Mouse (Mus musculus) intestine, embryonic 15.5 days (tissue): Measurements from ENCODE around the gene Gm28035. TPM values are rescaled to one million over a fixed set of nuclear protein-coding genes. Genes with fewer than 3 reads are reported as not detected.

Experiments used
- ATAC-seq: fragments of 200-750 bp; cut with Nextera tagmentation; 2 replicates; pipeline ENCODE4 v1.8.0; 2017; ENCODE audit warnings: moderate TSS enrichment, moderate library complexity
- H3K27ac ChIP-seq: fragments of 300-500 bp; sonication (generic); 2 replicates; pipeline ENCODE4 v1.5.1; 2015; ENCODE audit warnings: mild to moderate bottlenecking, inconsistent platforms
- H3K27me3 ChIP-seq: fragments of 300-500 bp; sonication (generic); replicated peaks from 2 replicates; pipeline ENCODE4 v1.6.1; 2015; ENCODE audit warnings: inconsistent platforms
- H3K36me3 ChIP-seq: fragments of 300-500 bp; sonication (generic); 2 replicates; pipeline ENCODE4 v1.6.1; 2015; ENCODE audit warnings: inconsistent platforms
- H3K4me1 ChIP-seq: fragments of 300-500 bp; sonication (generic); replicated peaks from 2 replicates; pipeline ENCODE4 v1.6.1; 2015; ENCODE audit warnings: inconsistent platforms
- H3K4me2 ChIP-seq: fragments of 300-500 bp; sonication (generic); replicated peaks from 2 replicates; pipeline ENCODE4 v1.6.1; 2015; ENCODE audit warnings: mild to moderate bottlenecking, inconsistent platforms
- H3K4me3 ChIP-seq: fragments of 300-500 bp; sonication (generic); replicated peaks from 2 replicates; pipeline ENCODE4 v1.5.1; 2015; ENCODE audit warnings: inconsistent platforms
- H3K9ac ChIP-seq: fragments of 300-500 bp; sonication (generic); 2 replicates; pipeline ENCODE4 v1.6.1; 2015; ENCODE audit warnings: inconsistent platforms
- H3K9me3 ChIP-seq: fragments of 300-500 bp; sonication (generic); 2 replicates; pipeline ENCODE4 v1.6.1; 2016; ENCODE audit warnings: inconsistent platforms
- WGBS: fragments of 180-500 bp; shearing (Covaris S2); methylation state at CpG from one replicate; pipeline ENCODE4 v1.1.7; 2015; 5-methylcytosine and 5-hydroxymethylcytosine counted together
- polyA plus RNA-seq: library from polyadenylated mRNA; unstranded; fragments of >200 nt; fragmentation: Nextera tagmentation; extraction: Ambion mirVana; gene quantifications from 2 replicates; pipeline ENCODE4 v1.2.1, GENCODE M21; 2015

Gene Gm28035
- 0.21 and 0.29 TPM in 2 replicates for polyA plus RNA-seq

GRCm38 (mm10) chr2:30240267-30240666 lies at the start of gene Gm28035:
Gene Gm28035 (plus strand): TSS chr2:30240567.
- Histone ChIP-seq H3K27ac (peak within 1 kb of the TSS; percentile 48), H3K4me1 (peaks cover 31% of the 10 kb centered on the region), H3K4me3 (no peak within 1 kb of the TSS), H3K36me3 (peaks cover 12% of the 10 kb centered on the region), H3K27me3 (no peaks in the 10 kb centered on the region), H3K9ac (0 out of 2 replicates have a peak within 1 kb of the TSS, but pooled peaks have one; percentile 89), H3K4me2 (peak within 1 kb of the TSS; percentile 79), H3K9me3 (no peaks in the 10 kb centered on the region)
- ATAC-seq: no peak
- WGBS: 73% methylated on average over 2 of the region's 2 CpGs

- no peaks in the 10 kb centered on the region for H3K36me3 ChIP-seq
- ATAC-seq: no peak
- no peak overlapping the region for H3K27ac ChIP-seq
- H3K9me3 ChIP-seq: no peaks in the 10 kb centered on the region
- H3K4me1 ChIP-seq: 0 out of 2 replicates have a peak, but pooled peaks cover 3% of the 10 kb centered on the region
- WGBS: 81% methylated on average over 12 of the region's 12 CpGs
- H3K4me2 ChIP-seq: no peak overlapping the region
- H3K4me3 ChIP-seq: no peak overlapping the region
- no peaks in the 10 kb centered on the region for H3K27me3 ChIP-seq
- H3K9ac ChIP-seq: no peak overlapping the region
Observed at GRCm38 (mm10) chr2:30191790-30192580, 48.4 kb upstream of the Gm28035 start.

GRCm38 (mm10) chr2:30194656-30195055 lies 45.7 kb upstream of the Gm28035 start:
- H3K4me3 ChIP-seq: no peak overlapping the region
- WGBS: 77% methylated on average over 3 of the region's 3 CpGs

GRCm38 (mm10) chr2:30198021-30198420 lies 42.3 kb upstream of the Gm28035 start:
- H3K27ac ChIP-seq: no peak overlapping the region
- ATAC-seq: no peak
- WGBS: 63% methylated on average over 4 of the region's 4 CpGs
- H3K4me1 ChIP-seq: no peaks in the 10 kb centered on the region; the same call in 1 of the 2 replicates
- H3K9me3 ChIP-seq: no peaks in the 10 kb centered on the region
- H3K9ac ChIP-seq: no peak overlapping the region
- H3K4me2 ChIP-seq: no peak overlapping the region
- H3K36me3 ChIP-seq: no peaks in the 10 kb centered on the region
- no peak overlapping the region for H3K4me3 ChIP-seq
- no peaks in the 10 kb centered on the region for H3K27me3 ChIP-seq

More at GRCm38 (mm10) chr2:30194656-30195055, 45.7 kb upstream of the Gm28035 start:
- Histone ChIP-seq H3K4me1 (0 out of 2 replicates have a peak, but pooled peaks cover 3% of the 10 kb centered on the region), H3K27me3 (no peaks in the 10 kb centered on the region), H3K36me3 (no peaks in the 10 kb centered on the region), H3K27ac (no peak overlapping the region), H3K9ac (no peak overlapping the region), H3K4me2 (no peak overlapping the region), H3K9me3 (no peaks in the 10 kb centered on the region)
- ATAC-seq: no peak

- Histone ChIP-seq H3K9ac (no peak overlapping the region), H3K4me1 (peaks cover 5% of the 10 kb centered on the region; the same call in 1 of the 2 replicates), H3K4me2 (peak overlapping the region; percentile 12; the same call in 1 of the 2 replicates), H3K36me3 (no peaks in the 10 kb centered on the region), H3K9me3 (no peaks in the 10 kb centered on the region), H3K27ac (peak overlapping the region; percentile 75), H3K4me3 (no peak overlapping the region), H3K27me3 (no peaks in the 10 kb centered on the region)
- 58% methylated on average over 1 of the region's 1 CpGs for WGBS
- ATAC-seq: peak; percentile 91
Observed at GRCm38 (mm10) chr2:30199984-30200383, 40.4 kb upstream of the Gm28035 start.

- peak; percentile 55 for ATAC-seq
- no peak overlapping the region for H3K4me3 ChIP-seq
- H3K9ac ChIP-seq: no peak overlapping the region
- H3K9me3 ChIP-seq: no peaks in the 10 kb centered on the region
- H3K4me2 ChIP-seq: peak overlapping the region; percentile 20; the same call in 1 of the 2 replicates
- H3K27ac ChIP-seq: peak overlapping the region; percentile 71
- peaks cover 5% of the 10 kb centered on the region; the same call in 1 of the 2 replicates for H3K4me1 ChIP-seq
- WGBS: 46% methylated on average over 5 of the region's 5 CpGs
- no peaks in the 10 kb centered on the region for H3K27me3 ChIP-seq
- H3K36me3 ChIP-seq: no peaks in the 10 kb centered on the region
Observed at GRCm38 (mm10) chr2:30200388-30200925, 39.9 kb upstream of the Gm28035 start.

GRCm38 (mm10) chr2:30203439-30203838 lies 36.9 kb upstream of the Gm28035 start:
- H3K27me3 ChIP-seq: no peaks in the 10 kb centered on the region
- 72% methylated on average over 7 of the region's 7 CpGs for WGBS
- H3K4me2 ChIP-seq: no peak overlapping the region
- H3K9me3 ChIP-seq: no peaks in the 10 kb centered on the region
- no peak overlapping the region for H3K27ac ChIP-seq
- no peak for ATAC-seq
- H3K9ac ChIP-seq: no peak overlapping the region
- H3K4me1 ChIP-seq: peaks cover 11% of the 10 kb centered on the region; the same call in 1 of the 2 replicates
- H3K4me3 ChIP-seq: no peak overlapping the region
- H3K36me3 ChIP-seq: no peaks in the 10 kb centered on the region

GRCm38 (mm10) chr2:30205255-30205628 lies 35.1 kb upstream of the Gm28035 start:
- peak overlapping the region; percentile 69 for H3K9ac ChIP-seq
- H3K4me2 ChIP-seq: peak overlapping the region; percentile 83
- peak overlapping the region; percentile 88 for H3K27ac ChIP-seq
- peaks cover 11% of the 10 kb centered on the region; the same call in 1 of the 2 replicates for H3K4me1 ChIP-seq
- ATAC-seq: peak; percentile 71
- H3K4me3 ChIP-seq: peak overlapping the region; percentile 84
- WGBS: under 1% methylated on average over 13 of the region's 13 CpGs
- H3K27me3 ChIP-seq: no peaks in the 10 kb centered on the region
- H3K36me3 ChIP-seq: no peaks in the 10 kb centered on the region
- H3K9me3 ChIP-seq: no peaks in the 10 kb centered on the region

GRCm38 (mm10) chr2:30205629-30206357 lies 34.6 kb upstream of the Gm28035 start, which contains the start of gene Kyat1:
Gene Kyat1 (minus strand): TSS chr2:30205847.
- ATAC-seq: peak; percentile 95
- WGBS: under 1% methylated on average over 44 of the region's 44 CpGs
- peak within 1 kb of the TSS; percentile 84 for H3K4me3 ChIP-seq

GRCm38 (mm10) chr2:30207401-30207800 lies 33.0 kb upstream of the Gm28035 start:
- H3K27me3 ChIP-seq: no peaks in the 10 kb centered on the region
- ATAC-seq: no peak
- no peaks in the 10 kb centered on the region for H3K36me3 ChIP-seq
- no peak overlapping the region for H3K4me3 ChIP-seq
- 71% methylated on average over 4 of the region's 4 CpGs for WGBS
- H3K4me1 ChIP-seq: peaks cover 11% of the 10 kb centered on the region; the same call in 1 of the 2 replicates
- no peaks in the 10 kb centered on the region for H3K9me3 ChIP-seq
- no peak overlapping the region for H3K4me2 ChIP-seq
- no peak overlapping the region for H3K9ac ChIP-seq
- H3K27ac ChIP-seq: no peak overlapping the region

More at GRCm38 (mm10) chr2:30205629-30206357, 34.6 kb upstream of the Gm28035 start, which contains the start of gene Kyat1:
- peaks cover 11% of the 10 kb centered on the region; the same call in 1 of the 2 replicates for H3K4me1 ChIP-seq
- no peaks in the 10 kb centered on the region for H3K36me3 ChIP-seq
- H3K27ac ChIP-seq: peak within 1 kb of the TSS; percentile 88
- H3K9ac ChIP-seq: peak within 1 kb of the TSS; percentile 69
- no peaks in the 10 kb centered on the region for H3K9me3 ChIP-seq
- H3K27me3 ChIP-seq: no peaks in the 10 kb centered on the region
- H3K4me2 ChIP-seq: peak within 1 kb of the TSS; percentile 83

- WGBS: 80% methylated on average over 5 of the region's 5 CpGs
- no peak for ATAC-seq
- Histone ChIP-seq H3K4me1 (peaks cover 11% of the 10 kb centered on the region; the same call in 1 of the 2 replicates), H3K9me3 (no peaks in the 10 kb centered on the region), H3K4me2 (no peak overlapping the region), H3K36me3 (no peaks in the 10 kb centered on the region), H3K27me3 (no peaks in the 10 kb centered on the region), H3K9ac (no peak overlapping the region), H3K4me3 (no peak overlapping the region), H3K27ac (no peak overlapping the region)
Observed at GRCm38 (mm10) chr2:30207886-30208285, 32.5 kb upstream of the Gm28035 start.
